Mouse (Mus musculus): ENCODE measurements around the gene Slc16a6.

Slc16a6 gene

GRCm38 (mm10) chr11:109445438-109446035 lies 27.9 kb downstream of the Slc16a6 start:
- DNase-seq (ENCODE audit: low read depth, low spot score) = peak; percentile 34

DNA sequence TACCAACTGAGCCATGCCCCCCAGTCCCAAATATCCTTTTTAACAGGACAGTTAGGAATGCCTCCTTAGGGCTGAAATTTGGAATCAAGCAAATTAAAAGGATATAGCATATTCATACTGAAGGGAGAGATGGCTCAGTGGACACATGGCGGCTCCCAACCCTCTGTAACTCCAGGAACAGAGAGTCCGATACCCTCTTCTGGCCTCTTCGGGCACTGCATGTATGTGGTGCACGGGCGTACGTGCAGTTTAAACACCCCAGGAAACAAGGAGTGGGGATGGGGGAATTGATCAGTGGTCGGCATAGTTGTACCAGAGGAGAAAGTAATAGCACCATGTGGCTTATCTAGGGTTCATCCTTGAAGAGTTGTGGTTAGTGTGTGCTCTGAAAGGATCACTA lies 28.8 kb downstream of the Slc16a6 start:
- no peak for DNase-seq (ENCODE audit: low read depth, low spot score)

- no peak for DNase-seq (ENCODE audit: low read depth, low spot score)
These were observed 29.7 kb downstream of the Slc16a6 start for GRCm38 (mm10) chr11:109443468-109444263.

DNA sequence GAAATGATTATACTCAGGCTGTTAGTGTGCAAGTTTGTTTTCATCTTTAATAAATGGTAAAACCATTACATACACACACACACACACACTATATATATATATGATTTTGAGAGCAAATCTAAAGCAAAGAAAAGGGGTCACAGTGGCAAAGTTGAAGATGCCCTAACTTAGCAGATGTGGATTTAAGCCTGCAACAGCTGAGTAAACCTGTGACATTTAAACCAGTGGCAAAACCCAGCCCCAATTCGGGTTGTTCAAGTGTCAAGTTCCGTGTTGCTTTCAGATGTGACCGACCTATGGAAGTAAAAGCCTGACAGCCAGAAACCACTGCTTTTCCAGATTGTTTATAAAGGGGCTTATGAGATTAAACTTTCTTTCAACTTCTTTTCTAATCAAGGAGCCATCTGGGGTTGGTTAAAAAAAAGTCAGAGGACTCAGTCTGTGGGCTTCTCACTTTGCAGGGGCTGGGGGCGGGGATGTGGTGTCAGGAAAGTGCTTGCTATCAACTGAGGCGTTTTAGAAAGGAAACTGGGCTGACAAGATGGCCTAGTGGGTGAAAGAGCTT lies 31.1 kb downstream of the Slc16a6 start:
- no peak for DNase-seq (ENCODE audit: low read depth, low spot score)

DNA sequence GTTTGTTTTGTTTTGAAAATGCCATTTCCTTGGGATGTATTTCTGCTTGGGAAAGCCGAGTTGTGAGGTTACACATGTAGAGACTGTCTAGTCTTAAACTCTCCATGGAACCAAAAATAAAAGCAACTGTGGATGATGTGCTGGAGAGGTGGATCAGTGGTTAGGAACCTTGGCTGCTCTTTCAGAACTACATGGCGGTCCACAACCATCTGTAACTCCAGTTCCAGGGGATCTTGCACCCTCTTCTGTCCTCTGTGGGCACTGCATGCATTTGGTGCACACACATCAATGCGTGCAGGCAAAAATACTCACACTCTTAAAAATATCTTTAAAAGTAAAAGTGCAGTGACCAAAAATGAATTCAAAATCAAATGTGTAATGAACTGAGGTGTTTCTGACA lies 32.3 kb downstream of the Slc16a6 start:
- DNase-seq (ENCODE audit: low read depth, low spot score) = no peak

DNA sequence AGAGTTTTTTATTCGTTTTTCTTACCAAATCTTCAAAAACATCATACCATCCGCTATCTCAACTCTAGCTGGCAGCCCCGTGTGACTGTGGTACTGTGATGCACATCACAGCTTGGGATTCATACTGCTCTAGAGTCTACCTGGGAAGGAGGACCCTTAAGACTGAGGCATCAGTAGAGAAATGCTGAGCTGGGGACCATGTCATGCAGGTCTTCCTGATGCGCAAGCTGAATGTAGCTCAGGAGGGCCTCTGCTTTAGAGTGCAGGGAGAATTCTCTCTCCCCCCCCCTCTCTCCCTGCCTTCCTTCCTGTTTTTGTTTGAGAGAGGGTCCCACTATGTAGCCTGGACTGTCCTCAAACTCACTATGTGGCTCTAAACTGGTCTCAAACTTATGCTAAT lies 32.8 kb downstream of the Slc16a6 start:
- DNase-seq (ENCODE audit: low read depth, low spot score) = no peak

- no peak for DNase-seq (ENCODE audit: low read depth, low spot score)
These were observed 33.5 kb downstream of the Slc16a6 start for GRCm38 (mm10) chr11:109439829-109440340.

DNA sequence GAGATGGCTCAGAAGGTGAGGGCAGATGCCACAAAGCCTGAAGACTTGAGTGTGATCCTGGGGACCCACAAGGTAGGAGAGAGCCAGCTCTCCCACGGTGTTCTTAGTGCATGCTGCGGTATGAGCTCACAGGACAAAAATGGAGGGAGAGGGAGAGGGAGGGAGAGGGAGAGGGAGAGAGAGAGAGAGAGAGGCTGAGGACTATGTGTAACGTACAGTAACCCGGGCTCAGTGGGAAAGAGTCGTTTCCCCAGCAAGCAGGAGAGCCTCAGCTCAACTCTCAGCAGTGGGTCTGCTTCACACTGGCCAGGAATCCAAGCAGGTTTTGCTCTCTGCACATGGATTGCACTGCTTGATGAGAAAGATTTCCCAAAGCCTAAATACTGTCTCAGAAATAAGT lies 34.2 kb downstream of the Slc16a6 start:
- no peak for DNase-seq (ENCODE audit: low read depth, low spot score)

GRCm38 (mm10) chr11:109436889-109437288 lies 36.5 kb downstream of the Slc16a6 start:
- DNase-seq (ENCODE audit: low read depth, low spot score) = no peak

- no peak for DNase-seq (ENCODE audit: low read depth, low spot score)
These were observed 39.1 kb downstream of the Slc16a6 start for GRCm38 (mm10) chr11:109434233-109434798.

- no peak for DNase-seq (ENCODE audit: low read depth, low spot score)
These were observed 46.0 kb downstream of the Slc16a6 start for GRCm38 (mm10) chr11:109427353-109427752.

DNA sequence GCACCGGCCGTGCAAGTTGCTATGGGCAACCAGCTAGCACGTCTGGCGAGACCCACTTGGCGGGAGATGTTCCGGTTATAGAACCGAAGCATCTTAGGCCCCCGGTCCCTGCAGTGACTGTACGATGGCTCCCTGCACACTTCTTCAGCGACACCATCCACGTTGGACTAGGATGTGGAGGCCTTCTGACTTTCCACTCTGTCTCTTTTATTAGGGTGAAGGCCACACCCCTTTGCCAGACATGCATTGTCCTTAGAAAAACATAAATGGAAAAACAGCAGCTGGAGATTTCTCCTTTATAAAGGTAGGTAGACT lies 47.2 kb downstream of the Slc16a6 start:
- no peak for DNase-seq (ENCODE audit: low read depth, low spot score)

DNA sequence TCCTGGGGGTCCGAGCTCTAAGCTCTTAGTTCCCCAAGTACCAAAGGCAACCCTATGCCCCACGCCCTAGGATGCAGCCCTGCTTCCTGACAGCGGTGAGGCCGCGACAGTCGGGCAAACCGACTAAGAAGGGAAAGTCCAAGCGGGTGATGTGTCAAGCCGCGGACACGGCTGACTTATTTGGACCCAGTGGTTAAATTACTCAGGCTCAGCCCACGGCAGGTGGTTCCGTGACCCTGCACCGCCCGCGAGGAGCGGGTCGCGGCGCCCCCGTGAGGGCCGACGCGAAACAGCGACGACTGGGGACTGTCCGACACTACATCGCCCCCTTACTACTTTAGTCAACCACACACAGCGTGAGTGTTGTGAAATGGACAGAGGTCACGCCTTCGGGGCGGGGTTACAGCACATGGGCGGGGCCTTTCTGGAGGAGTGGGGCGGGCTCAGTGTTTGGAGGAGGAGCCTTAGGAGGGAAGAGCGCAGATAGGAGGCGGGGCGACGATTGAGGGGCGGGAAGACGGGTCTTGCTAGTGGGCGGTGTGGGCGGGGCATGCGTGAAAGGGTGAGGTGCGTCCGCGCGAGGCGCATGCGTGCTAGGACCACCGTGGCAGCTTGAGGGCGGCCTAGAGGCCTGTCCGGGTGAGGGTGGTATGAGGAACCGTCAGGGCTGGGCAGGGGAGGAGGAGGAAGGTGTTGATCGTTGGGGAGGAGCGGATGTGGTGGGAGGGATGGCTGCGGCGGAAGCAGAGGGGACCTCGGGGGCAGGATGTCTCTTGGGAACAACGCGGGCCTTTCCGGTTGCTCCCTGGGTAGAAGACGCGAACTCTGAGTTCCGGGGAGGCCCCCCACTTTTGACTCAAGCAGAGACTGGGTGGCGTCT lies 47.8 kb downstream of the Slc16a6 start, which contains the start of gene Amz2:
Gene Amz2 (plus strand): TSS at position 555 of the 880 bp plus-strand sequence.
- DNase-seq (ENCODE audit: low read depth, low spot score) = peak; percentile 100

- DNase-seq (ENCODE audit: low read depth, low spot score) = no peak
These were observed 50.1 kb downstream of the Slc16a6 start for GRCm38 (mm10) chr11:109423294-109423693.

DNA sequence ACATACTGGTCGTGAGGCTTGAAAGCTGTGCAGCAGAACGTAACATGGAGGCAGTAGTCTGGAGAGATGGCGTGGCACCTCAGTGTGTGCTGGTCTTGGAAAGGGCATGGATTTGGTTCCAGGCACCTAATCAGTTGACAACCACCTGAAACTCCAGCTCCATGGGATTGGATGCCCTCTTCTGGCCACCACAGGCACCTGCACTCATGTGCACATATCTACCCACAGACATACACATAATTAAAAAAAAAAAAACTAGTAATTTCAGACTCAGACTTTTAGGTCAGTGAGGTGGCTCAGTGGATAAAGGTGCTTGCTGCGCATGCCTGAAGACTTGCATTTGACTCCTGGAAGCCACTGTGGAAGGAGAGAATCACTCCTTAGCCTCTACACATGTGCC lies 51.1 kb downstream of the Slc16a6 start:
- no peak for DNase-seq (ENCODE audit: low read depth, low spot score)

DNA sequence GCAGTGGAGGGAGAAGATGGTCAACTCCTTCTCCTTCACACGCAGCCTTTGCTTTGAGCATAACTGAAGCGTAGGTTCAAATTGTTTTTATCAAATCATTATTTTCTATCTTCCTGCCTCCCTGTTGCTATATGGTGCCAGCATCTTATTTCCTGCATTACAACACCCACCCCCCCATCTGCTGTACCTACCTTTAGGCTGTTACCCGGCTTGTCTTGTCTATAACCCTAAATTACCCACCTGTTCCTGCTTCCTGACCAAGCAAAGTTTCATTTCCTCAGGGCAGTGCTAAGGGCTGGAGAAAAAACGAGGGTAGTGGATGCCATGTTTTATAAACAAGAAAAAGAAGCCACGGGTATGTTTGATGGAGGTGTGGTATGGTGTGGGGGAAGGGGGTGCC lies 52.2 kb downstream of the Slc16a6 start:
- no peak for DNase-seq (ENCODE audit: low read depth, low spot score)

DNA sequence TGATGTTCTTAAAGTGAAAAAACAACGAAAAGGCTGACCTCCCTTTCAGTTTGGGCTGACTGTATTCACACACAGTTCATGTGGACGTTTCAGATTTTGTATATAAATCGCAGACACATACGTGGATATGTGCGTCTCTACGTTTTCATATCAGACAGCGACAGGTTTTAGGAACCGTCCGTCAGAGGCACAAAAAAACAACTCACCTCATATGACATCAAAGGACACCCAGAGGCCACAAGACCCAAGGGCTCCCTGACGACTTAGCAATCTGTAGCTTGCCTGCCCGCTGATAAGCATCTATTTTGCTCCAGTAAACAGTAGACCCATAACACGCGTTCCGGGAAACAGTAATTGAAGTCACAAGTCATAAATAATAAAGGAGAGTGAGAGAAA lies 52.8 kb downstream of the Slc16a6 start:
- no peak for DNase-seq (ENCODE audit: low read depth, low spot score)

GRCm38 (mm10) chr11:109419961-109420566 lies 53.3 kb downstream of the Slc16a6 start:
- DNase-seq (ENCODE audit: low read depth, low spot score) = no peak

- DNase-seq (ENCODE audit: low read depth, low spot score) = no peak
These were observed 53.9 kb downstream of the Slc16a6 start for GRCm38 (mm10) chr11:109419461-109419860.

DNA sequence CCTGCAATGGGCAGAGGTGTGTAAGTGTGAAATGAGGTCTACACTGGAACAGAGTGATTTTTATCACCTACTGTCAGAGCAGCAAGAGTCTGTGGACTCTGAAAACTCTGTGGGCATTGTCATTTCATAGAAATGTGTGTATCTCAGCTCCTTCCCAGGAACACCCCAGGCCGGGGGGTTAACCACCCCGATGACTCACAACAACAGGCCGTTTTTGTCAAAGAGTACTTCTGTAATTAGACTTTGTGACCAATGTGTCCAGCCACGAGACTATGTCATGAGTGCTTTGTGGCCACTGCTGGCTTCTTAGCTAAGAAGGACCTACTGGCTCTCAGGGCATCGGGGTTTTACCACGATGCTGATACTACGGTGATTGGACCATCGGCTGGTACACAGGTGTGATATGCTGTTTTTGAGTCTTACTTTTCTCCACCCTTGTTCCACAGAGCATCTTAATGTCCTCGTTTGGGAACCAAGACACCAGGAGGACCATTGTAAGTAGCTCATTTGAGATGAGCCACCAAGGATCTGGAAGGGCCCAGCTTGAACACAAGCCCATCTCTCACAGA lies 55.8 kb downstream of the Slc16a6 start:
- no peak for DNase-seq (ENCODE audit: low read depth, low spot score)
